Mouse (Mus musculus) right cerebral cortex, adult 2 months (tissue): ENCODE results near the gene Bcar1.

Experiments used
- DNase-seq, 2 experiments: peaks; one replicate each; pipeline ENCODE4 v3.0.0; 2021 to 2022; ENCODE audit warnings: low spot score in 2 of 2

Bcar1 gene

GRCm38 (mm10) chr8:111769764-111770428, 26.3 kb upstream of the Bcar1 start:
- peak; percentile 13 to 38 for DNase-seq

- DNase-seq = no peak
Observed at GRCm38 (mm10) chr8:111769296-111769695, 25.7 kb upstream of the Bcar1 start.

GRCm38 (mm10) chr8:111768651-111769050, 25.0 kb upstream of the Bcar1 start:
- no peak for DNase-seq

GRCm38 (mm10) chr8:111765616-111766015, 22.0 kb upstream of the Bcar1 start:
- DNase-seq = no peak

GRCm38 (mm10) chr8:111765096-111765495, 21.5 kb upstream of the Bcar1 start:
- DNase-seq = no peak

GRCm38 (mm10) chr8:111760708-111761107, 17.1 kb upstream of the Bcar1 start:
- DNase-seq = no peak

- DNase-seq = no peak
Observed at GRCm38 (mm10) chr8:111758817-111759216, 15.2 kb upstream of the Bcar1 start.

GRCm38 (mm10) chr8:111757599-111757998, 14.0 kb upstream of the Bcar1 start:
- DNase-seq = no peak

- DNase-seq = no peak
Observed at GRCm38 (mm10) chr8:111754736-111755135, 11.1 kb upstream of the Bcar1 start.

GRCm38 (mm10) chr8:111754088-111754487, 10.5 kb upstream of the Bcar1 start:
- no peak for DNase-seq

- no peak for DNase-seq
Observed at GRCm38 (mm10) chr8:111748766-111749165, 5.2 kb upstream of the Bcar1 start.

GRCm38 (mm10) chr8:111747866-111748649, 4.4 kb upstream of the Bcar1 start:
- DNase-seq = no peak

- no peak for DNase-seq
Observed at GRCm38 (mm10) chr8:111746582-111747465, 3.2 kb upstream of the Bcar1 start.

- DNase-seq = peak; percentile 44 to 67
Observed at GRCm38 (mm10) chr8:111745591-111746418, 2.2 kb upstream of the Bcar1 start.

GRCm38 (mm10) chr8:111745086-111745485, 1.5 kb upstream of the Bcar1 start:
- DNase-seq = no peak

GRCm38 (mm10) chr8:111743101-111743791, 363 bp downstream of the Bcar1 start:
- DNase-seq = no peak

GRCm38 (mm10) chr8:111742261-111743037, 1.2 kb downstream of the Bcar1 start:
- DNase-seq = no peak

GRCm38 (mm10) chr8:111741556-111741955, 2.1 kb downstream of the Bcar1 start:
- DNase-seq = peak in 1 of 2 experiments; percentile 44

GRCm38 (mm10) chr8:111740994-111741393, 2.6 kb downstream of the Bcar1 start:
- no peak for DNase-seq

GRCm38 (mm10) chr8:111740301-111740711, 3.3 kb downstream of the Bcar1 start:
- no peak for DNase-seq
